Mouse (Mus musculus): ENCODE data around the gene Chadl.

GRCm38 (mm10) chr15:81745601-81746114 lies 48.6 kb upstream of the Chadl start:
- TF ChIP-seq CTCF (IDR thresholded peaks at IDR 0.05; ENCODE audit: extremely low read depth, insufficient read depth, insufficient read length, insufficient replicate concordance) (no peak), POLR2A (IDR thresholded peaks at IDR 0.05; ENCODE audit: low read depth, low read length) (no peak)

Data from spleen, adult 2 months (tissue).